Mouse (Mus musculus): ENCODE results near the gene Armcx5. TPM values are rescaled to one million over a fixed set of nuclear protein-coding genes. Genes with fewer than 3 reads are reported as not detected.
"Not testable (repeated sequence)": the region's sequence is repeated elsewhere in the genome, so short reads cannot be mapped to it uniquely, and the experiment has no call there.

Gene Armcx5
- 10 to 100 TPM; 27.0 to 31.8 TPM for total RNA-seq (2021)
- long read RNA-seq, experiment 1, partial matches to known transcripts: 0 of 10 reads
- long read RNA-seq, experiment 1, other reads (novel, unspliced or antisense): 6 of 10 reads
- long read RNA-seq, experiment 2, transcript Armcx5-201 (4 exons, 2,779 nt): major isoform, 5 of 8 reads
- long read RNA-seq, experiment 2, partial matches to known transcripts: 0 of 8 reads
- long read RNA-seq, experiment 2, other reads (novel, unspliced or antisense): 2 of 8 reads

DNA sequence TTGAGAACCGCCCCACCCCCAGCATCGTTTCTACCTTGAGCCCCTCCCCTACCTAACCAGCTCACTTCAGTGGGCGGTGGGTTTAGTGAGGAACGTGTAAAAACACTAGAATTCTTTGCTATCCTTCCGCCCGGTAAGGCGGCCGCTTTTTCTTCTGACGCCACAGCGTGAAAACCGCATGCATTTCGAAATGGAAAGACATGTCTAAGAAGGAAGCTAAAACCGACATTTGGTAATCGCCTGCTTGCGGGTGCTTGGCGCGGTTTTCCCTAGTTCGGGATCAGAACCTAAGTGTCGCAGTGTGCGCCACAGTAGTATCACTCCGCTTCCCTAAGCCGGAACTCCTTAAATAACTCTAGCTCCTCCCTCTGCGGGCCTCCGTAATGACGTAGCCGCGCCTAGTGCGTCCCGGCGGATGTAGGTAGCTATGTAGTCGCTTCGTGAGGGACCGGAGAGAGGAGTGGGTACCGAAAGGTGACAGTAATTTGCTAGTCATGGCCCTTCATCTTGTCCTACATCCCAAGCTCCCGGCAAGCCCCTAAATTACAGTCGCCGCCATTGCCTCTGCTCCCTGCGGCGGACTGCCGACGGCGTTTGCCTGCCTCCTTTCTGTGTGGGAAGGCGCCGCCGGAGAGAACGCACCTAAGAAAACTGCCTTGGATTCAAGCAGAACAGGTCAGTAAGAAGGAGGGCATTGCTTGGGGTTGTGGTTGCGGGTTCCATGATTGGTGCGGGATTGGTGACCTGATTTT is at the start of gene Armcx5, which contains the start of gene Gprasp1:
Armcx5 (plus strand) TSS at position 430 of the 752 bp plus-strand sequence.
Gprasp1 (plus strand) TSS at position 430 of the 752 bp plus-strand sequence.
- peak; percentile 80 to 91 for DNase-seq (ENCODE audit: low spot score in 2 of 2)

DNA sequence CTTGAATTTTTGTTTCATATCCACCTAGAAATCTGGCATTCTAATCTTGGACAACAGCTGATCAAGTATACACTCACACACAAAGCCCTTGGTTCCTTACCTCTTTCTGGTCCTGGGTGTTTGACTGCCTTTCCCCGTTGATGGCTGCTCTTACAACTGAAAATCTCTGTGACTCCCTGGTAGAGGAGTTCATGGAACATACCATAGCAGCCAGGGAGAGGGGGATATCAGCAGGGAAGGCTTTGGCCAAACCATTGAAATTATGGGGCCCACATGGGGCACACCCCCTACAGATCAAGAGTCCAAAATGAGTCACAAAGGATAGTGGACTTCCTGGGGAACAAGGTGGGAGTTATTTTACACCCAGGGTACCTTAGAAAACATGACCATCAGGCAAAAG is 48.9 kb upstream of the Armcx5 start, which contains the start of gene Tcp11x2:
Tcp11x2 (minus strand) TSS at position 158 of the 400 bp plus-strand sequence.
- no peak for DNase-seq (ENCODE audit: low spot score in 2 of 2)

DNA sequence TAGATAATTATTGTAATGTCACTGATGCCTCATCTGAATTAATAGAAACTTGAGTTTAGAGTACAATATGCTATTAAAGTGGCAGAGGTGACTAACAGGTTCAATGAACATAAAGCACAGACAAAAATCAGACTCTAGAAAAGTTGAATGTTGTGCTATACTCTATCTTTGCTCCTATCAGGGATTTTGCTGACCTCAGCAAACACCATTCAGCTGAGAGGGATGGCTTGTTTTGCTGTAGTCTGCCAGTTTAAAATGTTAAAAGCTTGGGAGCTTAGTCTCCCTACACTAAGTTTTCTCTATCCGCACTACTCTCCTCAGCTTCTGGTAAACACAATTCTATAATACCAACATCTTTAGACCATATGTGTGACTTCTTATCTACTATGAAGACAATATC is 39.4 kb upstream of the Armcx5 start:
- DNase-seq (ENCODE audit: low spot score in 2 of 2): no peak

DNA sequence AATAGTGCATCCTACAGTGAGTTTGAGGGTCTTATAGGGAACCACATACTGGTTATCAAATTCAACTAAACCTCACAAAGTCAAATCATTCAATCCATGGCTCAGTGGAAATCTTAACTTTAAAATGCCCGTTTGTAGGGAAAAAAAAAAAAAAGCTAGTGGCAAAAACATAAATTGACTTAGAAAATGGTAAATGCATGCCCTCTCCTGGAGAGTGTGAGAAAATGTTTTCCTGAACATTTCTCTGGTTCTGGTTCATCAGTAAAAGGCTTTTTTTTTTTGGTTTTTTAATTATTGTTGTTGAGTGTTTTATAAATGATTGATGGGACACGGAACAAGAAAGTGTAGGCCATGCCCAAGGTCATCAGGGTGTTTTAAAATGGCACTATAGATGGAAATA is 38.2 kb upstream of the Armcx5 start:
- no peak for DNase-seq (ENCODE audit: low spot score in 2 of 2)

DNA sequence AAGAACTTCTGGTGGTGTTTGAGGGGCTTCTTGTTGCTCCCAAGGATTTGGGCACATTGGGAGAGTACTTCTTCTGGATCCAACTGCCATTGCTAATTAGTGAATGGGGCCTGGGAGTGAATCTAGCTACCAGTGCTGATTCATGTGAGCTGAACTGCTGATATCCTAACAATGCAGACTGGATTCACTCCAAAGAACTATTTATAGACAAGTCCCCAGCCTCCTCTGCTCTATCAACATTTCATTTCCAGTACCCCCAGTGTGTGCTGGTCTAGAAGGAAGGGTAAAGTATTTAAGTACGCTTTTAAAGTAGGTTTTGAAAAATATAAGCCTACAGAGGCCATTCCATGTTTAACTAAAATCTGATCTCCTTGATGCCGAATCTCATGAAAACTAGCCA is 29.7 kb upstream of the Armcx5 start:
- no peak for DNase-seq (ENCODE audit: low spot score in 2 of 2)

DNA sequence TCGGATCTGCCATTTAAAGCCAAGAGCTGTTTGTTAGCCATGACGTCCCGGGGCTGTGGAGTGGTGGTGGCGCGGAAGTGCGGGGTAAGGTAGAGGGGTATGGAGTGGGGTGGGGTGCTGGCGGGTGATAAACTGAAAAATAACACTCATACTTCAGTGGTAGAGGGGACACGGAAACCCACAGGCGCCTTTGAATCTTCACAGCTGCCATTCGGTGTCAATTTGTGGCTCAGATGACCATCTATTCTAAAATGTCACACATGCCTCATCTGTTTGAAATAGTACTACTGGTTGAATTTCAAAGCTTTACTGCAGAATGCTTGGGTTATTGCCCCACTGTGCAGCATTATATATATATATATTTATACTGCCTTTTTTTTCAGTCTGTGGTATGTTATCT is 17.4 kb upstream of the Armcx5 start, which contains the start of gene Tmsb15a:
Tmsb15a (minus strand) TSS at position 101 of the 400 bp plus-strand sequence.
- DNase-seq (ENCODE audit: low spot score in 2 of 2): no peak

DNA sequence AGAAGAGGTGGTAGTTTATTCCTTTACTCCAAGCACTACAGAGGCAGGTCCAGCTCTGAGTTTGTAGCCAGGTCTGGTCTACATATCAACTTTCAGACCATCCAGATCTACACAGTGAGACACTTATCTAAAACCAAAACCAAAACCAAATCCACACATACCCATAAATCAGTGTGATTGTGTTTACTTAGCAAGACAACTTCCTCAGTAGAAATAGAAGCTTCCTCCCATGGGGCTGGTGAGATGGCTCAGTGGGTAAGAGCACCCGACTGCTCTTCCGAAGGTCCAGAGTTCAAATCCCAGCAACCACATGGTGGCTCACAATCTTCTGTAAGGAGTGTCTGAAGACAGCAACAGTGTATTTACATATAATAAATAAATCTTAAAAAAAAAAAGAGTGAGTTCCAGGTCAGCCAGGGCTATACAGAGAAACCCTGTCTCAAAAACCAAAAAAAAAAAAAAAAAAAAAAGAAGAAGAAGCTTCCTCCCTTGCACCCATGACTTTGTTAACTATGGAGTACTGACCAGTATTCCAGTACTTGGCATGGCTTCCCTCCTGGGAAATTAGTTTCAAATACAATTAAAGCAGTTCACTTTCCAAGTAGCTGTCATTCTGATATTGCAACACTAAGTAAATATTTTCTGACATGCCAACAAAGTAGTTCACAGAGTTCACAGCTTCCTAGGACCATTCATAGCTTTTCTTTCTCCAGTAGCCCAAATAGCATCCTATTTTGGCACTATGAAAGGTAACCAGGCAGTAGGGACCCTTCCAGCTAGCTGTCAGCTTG is 3.6 kb upstream of the Armcx5 start:
- DNase-seq (ENCODE audit: low spot score in 2 of 2): no peak

DNA sequence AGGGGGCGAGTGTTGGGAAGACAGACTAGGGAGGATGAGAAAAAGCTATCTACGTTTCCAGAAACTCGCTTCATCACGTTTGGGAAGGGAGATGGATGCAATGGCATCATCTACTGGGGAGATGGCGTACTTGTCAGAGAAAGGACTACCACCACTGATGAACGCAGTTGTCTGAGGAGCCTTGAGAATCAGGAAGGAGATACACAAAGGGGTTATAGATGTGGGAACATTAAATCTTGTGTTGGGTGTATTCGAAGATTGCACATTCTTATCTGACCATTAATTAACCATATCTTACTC is 473 bp downstream of the Armcx5 start:
- no peak for DNase-seq (ENCODE audit: low spot score in 2 of 2)

DNA sequence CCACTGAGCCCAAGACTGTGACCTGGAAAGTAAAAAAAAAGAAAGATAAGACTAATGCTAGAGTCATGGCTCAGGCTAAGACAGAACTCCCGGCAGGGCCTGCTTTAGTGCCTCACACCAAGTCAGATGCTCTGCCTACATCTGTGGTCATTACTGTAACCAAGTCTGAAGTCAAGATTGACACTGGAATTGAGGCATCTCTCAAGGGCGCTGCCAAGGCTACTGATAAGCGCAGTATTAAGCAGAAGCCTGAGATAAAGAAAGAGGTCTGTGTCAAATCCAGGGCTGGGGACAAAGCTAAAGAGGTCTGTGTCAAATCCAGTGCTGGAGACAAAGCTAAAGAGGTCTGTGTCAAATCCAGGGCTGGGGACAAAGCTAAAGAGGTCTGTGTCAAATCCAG is 2.8 kb downstream of the Armcx5 start:
- not testable (repeated sequence) for DNase-seq (ENCODE audit: low spot score in 2 of 2)

DNA sequence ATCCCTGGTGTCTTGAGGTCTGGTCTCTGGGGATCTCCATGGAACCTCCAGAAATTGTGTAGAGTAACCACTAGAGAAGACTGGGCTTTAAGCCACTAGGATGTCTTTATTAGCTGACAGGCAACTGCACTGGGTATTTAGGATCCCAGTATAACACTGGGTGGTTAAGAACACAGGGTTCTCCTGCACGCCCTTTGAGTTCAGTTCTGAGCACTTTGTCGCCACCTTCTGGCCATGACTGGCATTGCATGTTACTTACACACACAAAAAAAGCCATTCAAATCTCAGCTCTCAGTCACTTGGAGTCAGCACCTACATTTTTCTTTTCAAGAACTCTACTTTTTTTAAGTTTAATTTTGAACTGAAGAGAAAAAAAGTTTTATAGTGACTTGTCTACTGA is 10.3 kb downstream of the Armcx5 start:
- DNase-seq (ENCODE audit: low spot score in 2 of 2): peak; percentile 63 to 65

DNA sequence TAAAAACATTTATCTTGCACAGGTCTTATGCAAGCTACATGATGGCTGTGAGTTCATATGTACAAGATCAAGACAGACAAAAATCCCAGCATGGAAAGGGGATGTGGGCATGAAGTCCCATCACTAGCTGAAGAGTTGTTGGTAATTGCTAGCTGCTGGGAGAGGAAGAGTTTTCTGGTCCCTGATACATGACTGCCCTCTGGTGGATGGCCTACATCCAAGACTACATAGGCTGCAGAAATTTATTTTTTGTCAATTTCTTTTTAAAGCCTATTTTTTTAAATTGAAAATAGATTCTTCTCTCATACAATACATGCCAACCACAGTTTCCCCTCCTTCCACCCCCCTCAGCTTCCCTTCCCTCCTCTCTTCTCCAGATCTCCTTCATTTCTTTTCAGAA is 19.2 kb downstream of the Armcx5 start:
- DNase-seq (ENCODE audit: low spot score in 2 of 2): peak in 1 of 2 experiments; percentile 37

DNA sequence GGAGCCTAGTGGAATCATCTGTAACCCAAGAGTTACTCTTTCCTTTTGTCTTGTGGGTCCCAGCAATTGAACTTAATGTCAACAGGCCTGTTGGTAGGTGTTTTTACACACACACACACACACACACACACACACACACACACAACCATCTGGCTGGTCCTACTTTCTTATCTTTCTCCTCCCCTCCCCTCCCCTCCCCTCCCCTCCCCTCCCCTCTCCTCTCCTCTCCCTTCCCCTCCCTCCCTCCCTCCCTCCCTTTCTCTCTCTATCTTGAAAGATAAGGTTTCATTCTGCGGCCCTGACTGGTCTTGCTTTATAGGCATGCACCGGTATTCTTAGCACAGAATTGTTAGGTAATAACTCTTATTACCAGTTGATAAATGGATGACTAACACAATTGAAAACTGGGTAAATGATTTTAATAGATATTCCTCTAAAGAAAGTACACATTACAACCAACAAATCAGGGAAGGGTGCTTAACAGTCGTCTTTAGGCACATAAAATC is 25.6 kb downstream of the Armcx5 start:
- no peak for DNase-seq (ENCODE audit: low spot score in 2 of 2)

DNA sequence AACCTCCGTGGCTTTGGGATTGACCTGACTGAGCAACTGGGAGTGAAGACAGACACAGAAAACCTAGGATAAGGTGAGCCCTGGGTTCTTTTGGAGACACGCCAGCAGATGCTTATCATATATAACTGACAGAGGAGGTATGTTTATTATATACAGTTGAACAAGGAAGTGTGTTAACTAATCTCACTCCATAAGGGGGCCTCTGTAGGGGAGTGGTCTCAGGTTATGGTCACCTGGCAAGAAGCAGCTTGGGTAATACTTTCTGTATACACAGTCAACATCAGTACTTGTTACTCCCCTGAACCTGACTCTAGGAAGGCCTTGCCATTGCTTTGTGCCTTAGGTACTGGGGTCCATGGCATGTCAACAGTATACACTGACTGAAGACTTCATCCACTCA is 26.0 kb downstream of the Armcx5 start:
- DNase-seq (ENCODE audit: low spot score in 2 of 2): no peak

DNA sequence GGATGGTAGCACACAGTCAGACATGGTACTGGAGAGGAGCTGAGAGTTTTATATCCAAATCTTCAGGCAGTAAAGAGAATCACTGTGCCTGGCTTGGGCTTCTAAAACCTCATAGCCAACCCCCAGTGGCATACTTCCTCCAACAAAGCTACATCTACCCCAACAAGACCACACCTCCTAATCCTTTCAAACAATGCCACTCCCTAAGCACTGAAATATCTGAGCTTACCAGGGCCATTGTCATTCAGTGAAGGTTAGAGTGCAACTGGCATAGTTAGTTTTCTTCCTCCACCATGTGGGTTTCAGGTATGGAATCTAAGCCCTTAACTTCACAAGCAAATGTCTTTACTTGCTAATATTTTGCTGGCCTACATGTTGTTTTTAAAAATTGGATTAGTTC is 49.0 kb downstream of the Armcx5 start:
- no peak for DNase-seq (ENCODE audit: low spot score in 2 of 2)

DNA sequence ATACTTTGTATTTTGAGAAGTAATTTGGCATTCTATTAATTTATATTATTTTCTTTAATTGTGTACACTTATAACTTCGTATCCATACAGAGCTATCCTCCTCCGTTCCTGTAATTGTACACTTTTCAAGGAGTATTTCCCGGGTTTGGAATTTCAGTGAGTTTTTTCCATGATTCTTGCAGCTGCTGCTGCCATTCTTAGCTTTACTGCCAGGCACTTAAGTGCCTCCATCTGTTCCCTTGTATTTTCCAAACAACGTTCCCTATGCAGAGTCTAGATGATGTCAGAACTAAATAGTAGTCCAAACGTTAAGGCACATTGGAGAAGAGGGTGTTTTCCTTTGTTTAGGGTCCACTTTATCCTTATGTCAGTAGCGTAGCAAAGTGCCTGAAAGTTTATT is 49.8 kb downstream of the Armcx5 start:
- DNase-seq (ENCODE audit: low spot score in 2 of 2): no peak

DNA sequence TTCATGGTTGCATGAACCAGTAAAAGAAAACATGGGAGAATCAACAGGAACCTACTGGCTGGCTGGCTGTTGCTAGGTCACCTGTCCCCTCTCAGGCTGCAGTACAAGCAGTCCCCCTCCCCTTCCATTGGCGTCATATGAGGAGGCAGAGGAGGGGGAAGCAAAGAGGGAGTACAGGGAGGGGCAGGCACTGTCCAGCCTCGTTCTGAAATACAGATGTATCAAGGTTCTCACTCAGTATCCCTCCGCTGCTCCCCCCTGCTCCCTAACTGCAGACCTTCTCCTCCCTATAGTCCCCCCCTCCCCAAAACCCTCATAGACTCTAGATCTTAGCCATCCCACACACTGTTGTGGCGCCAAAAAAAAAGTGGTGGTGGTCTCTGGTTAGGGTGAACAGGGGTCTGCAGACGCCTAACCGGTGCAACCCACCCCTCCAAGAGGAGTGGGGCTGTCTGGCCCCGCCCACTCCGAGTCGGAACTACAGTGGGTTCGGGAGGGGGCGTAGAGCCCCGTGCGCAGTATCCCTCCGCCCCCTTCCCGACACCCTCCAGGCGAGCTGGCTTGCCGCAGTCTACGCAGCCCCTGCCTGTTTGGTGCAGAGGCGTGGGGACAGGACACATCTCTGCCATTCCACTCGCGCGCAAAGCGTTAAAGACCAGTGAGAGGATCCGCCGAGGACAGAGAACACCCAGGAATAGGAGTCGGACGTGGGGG is 53.2 kb downstream of the Armcx5 start:
- peak; percentile 55 to 72 for DNase-seq (ENCODE audit: low spot score in 2 of 2)

DNA sequence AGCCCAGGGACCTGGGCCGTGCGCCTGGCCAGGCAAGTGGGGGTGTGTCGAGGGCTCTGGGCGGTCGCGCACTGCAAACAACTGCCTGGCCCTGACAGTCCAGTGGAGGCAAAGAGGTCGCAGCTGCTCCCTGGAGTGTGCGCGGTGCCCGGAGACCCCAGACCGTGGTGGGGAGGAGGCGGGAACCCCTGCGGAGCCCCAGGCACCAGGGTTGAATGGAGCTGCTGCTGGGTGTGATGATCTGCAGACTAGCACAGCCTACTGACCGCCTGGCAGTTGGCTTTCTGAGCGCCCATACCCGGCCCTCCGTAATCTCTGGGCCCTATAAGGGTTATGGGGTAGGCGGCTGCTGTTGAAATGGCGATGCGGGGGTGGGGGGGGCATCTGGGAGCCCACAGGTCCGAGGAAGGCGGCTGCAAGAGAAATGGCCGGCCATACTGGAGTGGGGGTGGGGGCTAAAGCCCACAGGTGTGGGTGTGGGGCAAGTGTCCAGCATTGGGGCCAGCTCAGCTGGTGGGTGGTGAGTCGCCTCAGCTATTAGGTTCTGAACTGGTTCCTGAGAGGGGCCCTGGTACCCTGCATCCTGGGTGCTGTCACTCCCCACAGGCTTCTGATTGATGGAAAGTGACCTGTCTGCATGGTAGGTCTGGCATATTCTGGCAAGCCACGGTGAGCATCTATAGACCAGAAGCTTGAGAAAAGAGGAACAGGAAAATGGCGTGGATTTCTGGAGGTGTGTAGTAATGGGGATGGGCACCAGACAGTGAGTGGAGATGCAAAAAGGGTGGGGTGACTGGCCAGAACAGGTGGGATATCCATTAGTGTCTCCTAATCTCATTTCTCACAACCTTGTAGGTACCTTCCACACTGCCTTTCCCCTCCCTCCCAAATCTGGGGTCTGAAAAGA is 54.0 kb downstream of the Armcx5 start:
- DNase-seq (ENCODE audit: low spot score in 2 of 2): not testable (repeated sequence)
